In genomic region chr3:55095968-55096654, GRCm38 (mm10) we compare ENCODE assay signal across 9 mouse cellular contexts. TPM values are rescaled to one million over a fixed set of nuclear protein-coding genes. Genes with fewer than 3 reads are reported as not detected.
DNase-seq lines count a peak whose midpoint lies in the region; ATAC-seq and TF ChIP-seq lines count a peak whose summit lies in the region.
"Had no signal": no experiment of that assay in that cellular context is flagged by ENCODE, and none has a peak within 500 bp of the region (broad histone marks: within the 10 kb centered on the region; RNA-seq: fewer than 3 reads in every experiment).

No protein-coding gene starts in this region.

- no peak overlapping the region for H3K9ac ChIP-seq in embryonic facial prominence, embryonic 12.5 days
- H3K9ac ChIP-seq in heart, postnatal 0 days (replicated peaks; ENCODE audit: low read depth, low read length), result no peak overlapping the region
- no peak overlapping the region for H3K9ac ChIP-seq in limb, embryonic 12.5 days (replicated peaks)

- no peaks in the 10 kb centered on the region for H3K9me3 ChIP-seq in embryonic facial prominence, embryonic 12.5 days
- no peaks in the 10 kb centered on the region for H3K9me3 ChIP-seq in heart, postnatal 0 days (replicated peaks; ENCODE audit: control insufficient read depth, low read length)
- no peaks in the 10 kb centered on the region for H3K9me3 ChIP-seq in limb, embryonic 12.5 days

- H3K4me2 ChIP-seq in embryonic facial prominence, embryonic 12.5 days (replicated peaks), result peak overlapping the region; percentile 37
- no peak overlapping the region for H3K4me2 ChIP-seq in heart, postnatal 0 days (ENCODE audit: low read depth, low read length)
- peak overlapping the region; percentile 30 for H3K4me2 ChIP-seq in limb, embryonic 12.5 days

- peak; percentile 53 for DNase-seq in right cerebral cortex, adult 18-20 months
- DNase-seq in right cerebral cortex, postnatal 25 days, result no peak
- peak; percentile 21 for DNase-seq in heart, postnatal 0 days (ENCODE audit: low spot score)
- peak; percentile 76 for DNase-seq in telencephalon, adult 2 months (ENCODE audit: low read depth, low spot score)

- no peaks in the 10 kb centered on the region for H3K27me3 ChIP-seq in embryonic facial prominence, embryonic 12.5 days
- H3K27me3 ChIP-seq in heart, postnatal 0 days (ENCODE audit: control insufficient read depth, insufficient read depth, low read length), result no peaks in the 10 kb centered on the region
- no peaks in the 10 kb centered on the region for H3K27me3 ChIP-seq in limb, embryonic 12.5 days

- no peak for TF ChIP-seq CTCF in heart, postnatal 0 days (IDR thresholded peaks at IDR 0.05; ENCODE audit: low read depth)

- peaks cover 15% of the 10 kb centered on the region for H3K4me1 ChIP-seq in embryonic facial prominence, embryonic 12.5 days
- no peaks in the 10 kb centered on the region for H3K4me1 ChIP-seq in heart, postnatal 0 days (ENCODE audit: control insufficient read depth, insufficient read depth)
- H3K4me1 ChIP-seq in limb, embryonic 12.5 days (replicated peaks), result peaks cover 12% of the 10 kb centered on the region; the same call in 1 of the 2 replicates
- H3K4me1 ChIP-seq: megakaryocyte, embryonic 14.5 days had no signal

- 18% methylated on average over 8 of the region's 8 CpGs for WGBS in embryonic facial prominence, embryonic 12.5 days
- 42% methylated on average over 8 of the region's 8 CpGs for WGBS in heart, postnatal 0 days
- WGBS in limb, embryonic 12.5 days, result 33% methylated on average over 8 of the region's 8 CpGs

- peak overlapping the region; percentile 92 for H3K27ac ChIP-seq in embryonic facial prominence, embryonic 12.5 days
- peak overlapping the region; percentile 55; the same call in 1 of the 2 replicates for H3K27ac ChIP-seq in heart, postnatal 0 days (ENCODE audit: low read depth)
- H3K27ac ChIP-seq in limb, embryonic 12.5 days, result peak overlapping the region; percentile 90

- no peak for TF ChIP-seq EP300 in heart, postnatal 0 days (IDR thresholded peaks at IDR 0.05; ENCODE audit: low read depth)

- no peak overlapping the region for H3K4me3 ChIP-seq in embryonic facial prominence, embryonic 12.5 days
- no peak overlapping the region for H3K4me3 ChIP-seq in heart, postnatal 0 days (ENCODE audit: low read depth, low read length)
- H3K4me3 ChIP-seq in limb, embryonic 12.5 days (replicated peaks), result no peak overlapping the region
- H3K4me3 ChIP-seq: megakaryocyte, embryonic 14.5 days had no signal

- ATAC-seq in embryonic facial prominence, embryonic 12.5 days (ENCODE audit: insufficient number of reproducible peaks, insufficient read depth, low FRiP score, low TSS enrichment), result peak; percentile 83
- peak; percentile 53 for ATAC-seq in heart, postnatal 0 days (ENCODE audit: insufficient read depth, low read depth)
- peak; percentile 80 for ATAC-seq in limb, embryonic 12.5 days (ENCODE audit: insufficient number of reproducible peaks, insufficient read depth, low FRiP score, low TSS enrichment, low read depth)
- ATAC-seq in megakaryocyte-erythroid progenitor cell, adult 5-6 weeks (replicated peaks; ENCODE audit: low FRiP score, low TSS enrichment, poor library complexity, severe bottlenecking), result no peak

- H3K36me3 ChIP-seq in embryonic facial prominence, embryonic 12.5 days, result no peaks in the 10 kb centered on the region
- H3K36me3 ChIP-seq in heart, postnatal 0 days (replicated peaks; ENCODE audit: control insufficient read depth, insufficient read depth, low read length), result no peaks in the 10 kb centered on the region
- no peaks in the 10 kb centered on the region for H3K36me3 ChIP-seq in limb, embryonic 12.5 days

RNA-seq across cellular contexts. Expression of gene Spg20, which starts 15.8 kb away (rescaled TPM):
- polyA plus RNA-seq in embryonic facial prominence, embryonic 12.5 days (2016; fragmentation: Nextera tagmentation; extraction: Ambion mirVana), result 82.4 and 86.5 TPM in 2 replicates
- 20.7 and 22.0 TPM in 2 replicates for total RNA-seq in heart, postnatal 0 days (2014; rRNA removed; ENCODE audit: low replicate concordance)
- 17.7 and 20.6 TPM in 2 replicates for polyA plus RNA-seq in heart, postnatal 0 days (2015; fragmentation: Nextera tagmentation; extraction: Ambion mirVana)
- polyA plus RNA-seq in limb, embryonic 12.5 days (2016; fragmentation: Nextera tagmentation; extraction: Ambion mirVana), result 93.8 and 98.5 TPM in 2 replicates
- total RNA-seq in megakaryocyte-erythroid progenitor cell, adult 5-6 weeks (2014; fragmentation: Nextera tagmentation), result 12.3 and 16.4 TPM in 2 replicates
- total RNA-seq in megakaryocyte-erythroid progenitor cell, adult 5-6 weeks (2017), result 32.3 and 33.2 TPM in 2 replicates

RNA-seq across cellular contexts. Expression of gene Ccna1, which starts 40.8 kb away (rescaled TPM):
- polyA plus RNA-seq in embryonic facial prominence, embryonic 12.5 days (2016; fragmentation: Nextera tagmentation; extraction: Ambion mirVana), result 2.8 and 3.1 TPM in 2 replicates
- total RNA-seq in heart, postnatal 0 days (2014; rRNA removed; ENCODE audit: low replicate concordance), result 0.08 and 1.3 TPM in 2 replicates
- 0.15 and 0.29 TPM in 2 replicates for polyA plus RNA-seq in heart, postnatal 0 days (2015; fragmentation: Nextera tagmentation; extraction: Ambion mirVana)
- 1.1 and 2.8 TPM in 2 replicates for polyA plus RNA-seq in limb, embryonic 12.5 days (2016; fragmentation: Nextera tagmentation; extraction: Ambion mirVana)
- not detected in 2 replicates for total RNA-seq in megakaryocyte-erythroid progenitor cell, adult 5-6 weeks (2014; fragmentation: Nextera tagmentation)
- not detected in 2 replicates for total RNA-seq in megakaryocyte-erythroid progenitor cell, adult 5-6 weeks (2017)
- total RNA-seq: common myeloid progenitor, adult 5-6 weeks had no signal

RNA-seq across cellular contexts. Expression of gene Ccdc169, which starts 41.0 kb away (rescaled TPM):
- polyA plus RNA-seq in embryonic facial prominence, embryonic 12.5 days (2016; fragmentation: Nextera tagmentation; extraction: Ambion mirVana), result 0.08 and 0.10 TPM in 2 replicates
- not detected in 2 replicates for total RNA-seq in heart, postnatal 0 days (2014; rRNA removed; ENCODE audit: low replicate concordance)
- not detected in 2 replicates for polyA plus RNA-seq in heart, postnatal 0 days (2015; fragmentation: Nextera tagmentation; extraction: Ambion mirVana)
- 0.09 TPM in 2 replicates for polyA plus RNA-seq in limb, embryonic 12.5 days (2016; fragmentation: Nextera tagmentation; extraction: Ambion mirVana)
- total RNA-seq in megakaryocyte-erythroid progenitor cell, adult 5-6 weeks (2014; fragmentation: Nextera tagmentation), result 0.84 TPM in 1 of 2 replicates, not detected in the other
- not detected in 2 replicates for total RNA-seq in megakaryocyte-erythroid progenitor cell, adult 5-6 weeks (2017)
